ENCODE assay signal across 7 mouse cellular contexts in the genomic region with DNA sequence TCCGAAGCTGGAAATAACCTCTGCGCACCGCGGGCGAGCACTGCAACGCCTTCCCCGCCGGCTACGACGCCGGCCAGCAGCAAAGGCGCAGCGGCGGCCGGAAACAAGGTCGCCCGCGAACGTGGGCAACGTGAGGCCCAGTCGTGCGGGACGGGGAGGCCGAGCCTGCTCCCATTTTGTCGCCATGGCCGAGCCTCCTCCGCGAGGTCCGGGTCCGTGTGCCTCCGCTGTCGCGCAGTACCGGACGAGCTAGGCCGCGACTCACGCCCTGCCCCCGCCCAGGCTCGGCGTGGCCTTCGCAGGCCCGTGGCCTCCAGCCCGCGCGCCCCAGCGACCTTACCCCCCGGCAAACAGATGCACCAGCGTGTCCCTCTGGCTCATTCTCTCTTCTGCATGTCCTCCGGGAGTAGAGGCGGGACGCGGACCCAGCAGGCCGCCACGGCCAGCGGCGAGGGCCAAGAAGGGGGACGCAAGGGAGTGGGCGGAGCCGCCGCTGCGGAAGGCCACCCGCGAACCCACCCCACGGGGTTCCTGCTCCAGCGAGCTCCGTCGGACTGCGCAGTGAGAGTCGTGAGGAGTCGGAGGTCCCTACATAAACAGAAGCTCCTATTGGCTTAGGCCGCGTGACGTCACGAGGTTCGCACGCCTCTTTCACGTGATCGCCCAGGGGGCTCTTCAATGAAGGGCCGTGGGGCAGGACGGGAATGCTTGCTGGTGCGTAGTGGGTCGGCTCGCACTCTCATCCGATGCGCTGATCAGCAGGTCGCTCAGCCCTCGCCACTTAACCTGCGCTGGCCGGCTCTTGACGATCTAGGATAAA. TPM values are rescaled to one million over a fixed set of nuclear protein-coding genes. Genes with fewer than 3 reads are reported as not detected.
DNase-seq lines count a peak whose midpoint lies in the region; ATAC-seq lines count a peak whose summit lies in the region.

A gene (minus strand): TSS at position 587 of the 820 bp plus-strand sequence.

- H3K9ac ChIP-seq in intestine, embryonic 16.5 days (ENCODE audit: low read depth, low read length), result peak within 1 kb of the TSS; percentile 94
- H3K9ac ChIP-seq in midbrain, embryonic 11.5 days (ENCODE audit: low read length), result peak within 1 kb of the TSS; percentile 87

- DNase-seq in adrenal gland, adult 8-10 months, result peak; percentile 97
- DNase-seq in embryo, embryonic 9.5 days (ENCODE audit: extremely low spot score), result peak; percentile 97
- peak; percentile 91 to 96 for DNase-seq in gastrocnemius, postnatal 4 days (ENCODE audit: low spot score in 2 of 2)
- DNase-seq in left cerebral cortex, postnatal 36 days (ENCODE audit: low spot score in 2 of 2), result peak; percentile 97
- peak; percentile 100 for DNase-seq in midbrain, embryonic 11.5 days (ENCODE audit: low spot score, missing footprints)
- DNase-seq in skeletal muscle tissue, adult 2 months (ENCODE audit: low read depth, low spot score), result peak; percentile 97

- peaks cover 15% of the 10 kb centered on the region; the same call in 1 of the 2 replicates for H3K4me1 ChIP-seq in intestine, embryonic 16.5 days (ENCODE audit: control insufficient read depth, insufficient read depth, low read length)
- peaks cover 12% of the 10 kb centered on the region for H3K4me1 ChIP-seq in midbrain, embryonic 11.5 days (ENCODE audit: control insufficient read depth, insufficient read depth, low read length)

- under 1% methylated on average over 85 of the region's 91 CpGs for WGBS in intestine, embryonic 16.5 days
- WGBS in midbrain, embryonic 11.5 days, result under 1% methylated on average over 87 of the region's 91 CpGs

- H3K27me3 ChIP-seq in intestine, embryonic 16.5 days (replicated peaks; ENCODE audit: control insufficient read depth, insufficient read depth, low read length), result no peaks in the 10 kb centered on the region
- H3K27me3 ChIP-seq in midbrain, embryonic 11.5 days (ENCODE audit: control insufficient read depth, insufficient read depth, low read length), result no peaks in the 10 kb centered on the region; the same call in 1 of the 2 replicates

- H3K36me3 ChIP-seq in intestine, embryonic 16.5 days (ENCODE audit: control insufficient read depth, insufficient read depth, low read length), result no peaks in the 10 kb centered on the region; the same call in 1 of the 2 replicates
- H3K36me3 ChIP-seq in midbrain, embryonic 11.5 days (ENCODE audit: control insufficient read depth, insufficient read depth, low read length), result no peaks in the 10 kb centered on the region

- peak; percentile 98 for ATAC-seq in intestine, embryonic 16.5 days
- peak; percentile 99 for ATAC-seq in midbrain, embryonic 11.5 days (ENCODE audit: low FRiP score)

- no peaks in the 10 kb centered on the region for H3K9me3 ChIP-seq in intestine, embryonic 16.5 days (ENCODE audit: control insufficient read depth, low read length)
- no peaks in the 10 kb centered on the region for H3K9me3 ChIP-seq in midbrain, embryonic 11.5 days (ENCODE audit: control insufficient read depth, low read length)

- peak within 1 kb of the TSS; percentile 51 for H3K4me2 ChIP-seq in intestine, embryonic 16.5 days (ENCODE audit: low read depth, low read length)
- H3K4me2 ChIP-seq in midbrain, embryonic 11.5 days, result peak within 1 kb of the TSS; percentile 53

- intact Hi-C loops in left cerebral cortex, postnatal 36 days (cut with DNase I), result no loop called here

- H3K27ac ChIP-seq in intestine, embryonic 16.5 days (ENCODE audit: low read length), result peak within 1 kb of the TSS; percentile 94
- H3K27ac ChIP-seq in midbrain, embryonic 11.5 days (ENCODE audit: low read depth, low read length), result peak within 1 kb of the TSS; percentile 71

- H3K4me3 ChIP-seq in intestine, embryonic 16.5 days (ENCODE audit: low read length), result peak within 1 kb of the TSS; percentile 75
- peak within 1 kb of the TSS; percentile 56 for H3K4me3 ChIP-seq in midbrain, embryonic 11.5 days (ENCODE audit: low read depth, low read length)

RNA-seq across cellular contexts. Expression of the gene that starts here (rescaled TPM):
- total RNA-seq in adrenal gland, adult 8-10 months (2022), result 100 to 1,000 TPM in 2 of 4 experiments, 10 to 100 TPM in 2; 76.3 to 126 (median 102) TPM
- total RNA-seq in gastrocnemius, postnatal 4 days (2021), result 10 to 100 TPM; 66.9 to 75.1 TPM
- polyA plus RNA-seq in intestine, embryonic 16.5 days (2015; fragmentation: Nextera tagmentation; extraction: Ambion mirVana), result 45.1 and 49.4 TPM in 2 replicates
- 10 to 100 TPM; 59.0 to 86.8 TPM for total RNA-seq in left cerebral cortex, postnatal 36 days (2021)
- 81.4 and 87.4 TPM in 2 replicates for polyA plus RNA-seq in midbrain, embryonic 11.5 days (2014; fragmentation: Nextera tagmentation; extraction: Ambion mirVana)

Comparison
In these comparisons a context has a peak if more than half of its experiments do, and no peak if none do; other contexts are left out.
1. Peak in every context shown above with its lines: DNase-seq, ATAC-seq, H3K4me3 ChIP-seq and H3K27ac ChIP-seq.